Comparison of ENCODE assay signal across 8 mouse cellular contexts in the genomic region with DNA sequence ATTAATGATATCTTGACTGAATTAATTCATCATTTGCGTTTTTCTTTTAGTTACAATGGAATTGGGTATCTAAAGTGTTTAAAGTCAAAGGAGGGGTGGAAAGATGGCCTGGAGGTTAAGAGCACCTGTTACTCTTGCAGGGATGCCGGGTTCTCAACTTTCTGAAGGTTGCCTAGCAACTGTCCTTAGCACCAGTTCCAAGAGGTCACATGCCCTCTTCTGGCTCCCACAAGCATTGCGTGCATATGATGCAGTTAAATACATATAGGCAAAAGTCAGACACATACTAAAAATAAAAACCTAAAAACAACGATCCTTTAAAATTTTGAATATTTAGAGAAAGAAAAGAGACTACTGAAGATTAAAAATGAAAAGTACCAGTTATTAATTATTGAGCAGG. TPM values are rescaled to one million over a fixed set of nuclear protein-coding genes. Genes with fewer than 3 reads are reported as not detected.
DNase-seq lines count a peak whose midpoint lies in the region; ATAC-seq lines count a peak whose summit lies in the region.

No protein-coding gene starts in this region.

- peak; percentile 28 for DNase-seq in adrenal gland, postnatal 14 days
- no peak for DNase-seq in adrenal gland, postnatal 4 days (ENCODE audit: low spot score in 2 of 2)
- peak; percentile 68 for DNase-seq in 416B (ENCODE audit: low read depth)
- peak; percentile 30 to 39 for DNase-seq in cerebellum, postnatal 36 days
- DNase-seq in kidney, postnatal 10 days: peak; percentile 56
- no peak for DNase-seq in testis, postnatal 10 days (ENCODE audit: low spot score)
- no peak for DNase-seq in urinary bladder, postnatal 4 days (ENCODE audit: low spot score in 2 of 2)

- peak; percentile 90 for ATAC-seq in monocyte, adult 5-6 weeks (replicated peaks; ENCODE audit: insufficient number of reproducible peaks, low FRiP score, low TSS enrichment, poor library complexity, severe bottlenecking)

RNA-seq across cellular contexts. Expression of a gene that starts 10.2 kb away (rescaled TPM):
- 65.6 and 67.0 TPM in 2 replicates for total RNA-seq in adrenal gland, postnatal 14 days (2021)
- 10 to 100 TPM; 85.7 to 87.0 TPM for total RNA-seq in adrenal gland, postnatal 4 days (2021)
- total RNA-seq in monocyte, adult 5-6 weeks (2017): 51.4 to 79.7 TPM (median 64.7 TPM) in 3 replicates

RNA-seq across cellular contexts. Expression of a gene that starts 53.8 kb away (rescaled TPM):
- 62.1 and 76.6 TPM in 2 replicates for total RNA-seq in adrenal gland, postnatal 14 days (2021)
- total RNA-seq in adrenal gland, postnatal 4 days (2021): 10 to 100 TPM; 83.4 to 84.8 TPM
- total RNA-seq in monocyte, adult 5-6 weeks (2017): 59.8 to 81.4 TPM (median 60.7 TPM) in 3 replicates

RNA-seq across cellular contexts. Expression of a gene that starts 53.8 kb away (rescaled TPM):
- 43.1 and 51.2 TPM in 2 replicates for total RNA-seq in adrenal gland, postnatal 14 days (2021)
- 10 to 100 TPM; 40.0 to 48.6 TPM for total RNA-seq in adrenal gland, postnatal 4 days (2021)
- total RNA-seq in monocyte, adult 5-6 weeks (2017): 18.7 to 26.0 TPM (median 24.8 TPM) in 3 replicates

Comparison
In these comparisons a context has a peak if more than half of its experiments do, and no peak if none do; other contexts are left out.
1. DNase-seq: peak in adrenal gland, postnatal 14 days (single experiment), 416B (single experiment), cerebellum, postnatal 36 days (2 of 2) and kidney, postnatal 10 days (single experiment); none in adrenal gland, postnatal 4 days (0 of 2), testis, postnatal 10 days (single experiment) and urinary bladder, postnatal 4 days (0 of 2).